Mouse (Mus musculus): ENCODE data around the gene Dpp6. TPM values are rescaled to one million over a fixed set of nuclear protein-coding genes. Genes with fewer than 3 reads are reported as not detected.

The Dpp6 gene
- polyA plus RNA-seq, 1 experiment from 2014 or later, result 51.6 TPM

GRCm38 (mm10) chr5:27168550-27168949 is 351.5 kb downstream of the Dpp6 start:
- Histone ChIP-seq H3K4me3 (no peak overlapping the region), H3K4me1 (replicated peaks) (no peaks in the 10 kb centered on the region), H3K27me3 (no peaks in the 10 kb centered on the region), H3K36me3 (no peaks in the 10 kb centered on the region), H3K9ac (no peak overlapping the region), H3K9me3 (no peaks in the 10 kb centered on the region), H3K27ac (replicated peaks) (no peak overlapping the region), H3K4me2 (no peak overlapping the region)
- no peak for ATAC-seq (ENCODE audit: low read depth)
- 77% methylated on average over 1 of the region's 1 CpGs for WGBS

- no peaks in the 10 kb centered on the region for H3K9me3 ChIP-seq
- H3K9ac ChIP-seq, result no peak overlapping the region
- no peak overlapping the region for H3K4me2 ChIP-seq
- WGBS, result 89% methylated on average over 4 of the region's 4 CpGs
- H3K27me3 ChIP-seq, result no peaks in the 10 kb centered on the region
- no peak for ATAC-seq (ENCODE audit: low read depth)
- H3K27ac ChIP-seq (replicated peaks), result no peak overlapping the region
- H3K4me3 ChIP-seq, result no peak overlapping the region
- no peaks in the 10 kb centered on the region for H3K36me3 ChIP-seq
- H3K4me1 ChIP-seq (replicated peaks), result no peaks in the 10 kb centered on the region
These were observed 368.0 kb downstream of the Dpp6 start for GRCm38 (mm10) chr5:27184963-27185362.

DNA sequence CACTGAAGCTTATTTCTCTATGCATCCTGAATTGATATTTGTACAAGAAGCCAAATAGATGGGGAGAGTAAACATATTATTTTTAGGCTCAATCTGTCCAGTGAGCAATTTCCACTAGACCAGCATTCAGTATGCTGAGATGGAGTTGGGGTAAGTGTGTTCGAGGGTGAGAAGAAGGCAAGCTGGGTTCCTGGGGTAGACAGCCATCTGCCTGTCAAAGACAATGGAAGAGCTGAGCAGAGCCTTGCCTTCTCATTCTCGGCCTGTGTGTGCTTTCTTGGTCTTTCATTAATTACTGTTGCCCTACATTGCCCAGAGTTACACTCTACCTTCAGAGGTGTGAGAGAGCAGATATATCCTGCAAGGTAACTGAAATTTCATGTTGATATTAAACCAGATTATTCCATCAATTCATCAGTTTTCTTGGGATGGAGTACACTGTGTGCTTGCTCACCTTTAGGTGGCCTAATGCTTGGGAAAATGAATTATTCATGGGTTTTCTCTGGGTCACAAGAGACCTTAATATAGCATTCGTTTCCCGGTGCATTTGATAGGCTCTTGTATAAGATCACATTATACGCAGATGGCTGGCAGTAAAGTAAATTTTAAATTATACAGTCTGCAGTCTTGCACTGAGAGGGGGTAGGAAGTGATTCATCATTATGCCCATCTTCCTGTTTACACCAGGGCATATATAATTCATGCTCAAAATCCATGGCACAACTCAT is 374.4 kb downstream of the Dpp6 start:
- no peak overlapping the region for H3K9ac ChIP-seq
- no peaks in the 10 kb centered on the region for H3K27me3 ChIP-seq
- H3K4me3 ChIP-seq, result no peak overlapping the region
- H3K4me2 ChIP-seq, result no peak overlapping the region
- peaks cover 10% of the 10 kb centered on the region for H3K4me1 ChIP-seq (replicated peaks)
- no peaks in the 10 kb centered on the region for H3K36me3 ChIP-seq
- ATAC-seq (ENCODE audit: low read depth), result peak; percentile 77
- H3K27ac ChIP-seq (replicated peaks), result peak overlapping the region; percentile 42; the same call in 1 of the 2 replicates
- WGBS, result 47% methylated on average over 5 of the region's 5 CpGs
- H3K9me3 ChIP-seq, result no peaks in the 10 kb centered on the region

DNA sequence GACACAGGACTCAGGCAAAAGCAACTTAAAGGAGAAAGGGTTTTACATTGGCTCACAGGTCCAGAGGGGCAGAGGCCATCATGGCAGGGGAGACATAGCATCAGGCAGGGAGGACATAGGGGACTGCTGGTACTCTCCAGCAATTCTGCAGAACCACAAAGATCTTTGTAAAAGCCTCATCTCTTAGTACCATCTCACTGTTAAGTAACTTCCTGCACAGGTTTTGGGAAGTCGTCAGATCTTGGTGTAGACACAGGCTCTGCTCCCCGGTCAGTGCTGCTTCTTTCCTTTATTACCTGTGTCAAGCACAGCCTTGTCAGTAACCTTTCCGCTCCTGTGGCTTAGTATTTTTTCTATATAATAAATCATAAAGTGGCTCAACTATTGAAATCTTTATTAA is 377.2 kb downstream of the Dpp6 start:
- Histone ChIP-seq H3K9me3 (no peaks in the 10 kb centered on the region), H3K4me3 (no peak overlapping the region), H3K27ac (replicated peaks) (no peak overlapping the region), H3K4me2 (no peak overlapping the region), H3K36me3 (no peaks in the 10 kb centered on the region), H3K27me3 (no peaks in the 10 kb centered on the region), H3K4me1 (replicated peaks) (peaks cover 10% of the 10 kb centered on the region), H3K9ac (no peak overlapping the region)
- WGBS, result 91% methylated on average over 3 of the region's 3 CpGs
- no peak for ATAC-seq (ENCODE audit: low read depth)

DNA sequence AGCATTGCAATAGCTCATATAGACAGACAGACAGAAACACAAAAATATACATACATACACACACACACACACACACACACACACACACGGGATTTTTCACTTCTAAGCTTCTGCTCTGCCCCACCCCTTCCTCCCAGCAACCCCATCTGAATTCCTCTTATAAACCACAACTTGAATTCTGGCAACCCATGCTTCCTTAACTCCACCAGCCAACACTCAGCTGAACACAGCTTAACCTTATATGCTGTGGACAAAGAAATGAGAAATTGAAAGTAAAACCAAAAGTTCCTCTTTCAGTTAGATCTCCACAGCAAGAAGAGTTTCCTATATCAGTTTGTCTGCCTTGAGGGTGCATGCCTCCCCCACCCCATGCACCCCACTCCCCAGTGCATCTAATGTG is 378.0 kb downstream of the Dpp6 start:
- 71% methylated on average over 1 of the region's 1 CpGs for WGBS
- no peak overlapping the region for H3K4me2 ChIP-seq

GRCm38 (mm10) chr5:27200581-27201341 is 383.8 kb downstream of the Dpp6 start:
- H3K27ac ChIP-seq (replicated peaks), result no peak overlapping the region
- H3K9ac ChIP-seq, result no peak overlapping the region
- 50% methylated on average over 2 of the region's 2 CpGs for WGBS
- H3K27me3 ChIP-seq, result no peaks in the 10 kb centered on the region
- no peak for ATAC-seq (ENCODE audit: low read depth)
- H3K36me3 ChIP-seq, result no peaks in the 10 kb centered on the region
- H3K4me1 ChIP-seq (replicated peaks), result no peaks in the 10 kb centered on the region
- H3K9me3 ChIP-seq, result no peaks in the 10 kb centered on the region
- H3K4me3 ChIP-seq, result no peak overlapping the region
- H3K4me2 ChIP-seq, result no peak overlapping the region

More for the DNA sequence above, 378.0 kb downstream of the Dpp6 start:
- Histone ChIP-seq H3K36me3 (no peaks in the 10 kb centered on the region), H3K27ac (replicated peaks) (no peak overlapping the region), H3K4me1 (replicated peaks) (peaks cover 10% of the 10 kb centered on the region), H3K27me3 (no peaks in the 10 kb centered on the region), H3K4me3 (no peak overlapping the region), H3K9me3 (no peaks in the 10 kb centered on the region), H3K9ac (no peak overlapping the region)
- ATAC-seq (ENCODE audit: low read depth), result no peak

DNA sequence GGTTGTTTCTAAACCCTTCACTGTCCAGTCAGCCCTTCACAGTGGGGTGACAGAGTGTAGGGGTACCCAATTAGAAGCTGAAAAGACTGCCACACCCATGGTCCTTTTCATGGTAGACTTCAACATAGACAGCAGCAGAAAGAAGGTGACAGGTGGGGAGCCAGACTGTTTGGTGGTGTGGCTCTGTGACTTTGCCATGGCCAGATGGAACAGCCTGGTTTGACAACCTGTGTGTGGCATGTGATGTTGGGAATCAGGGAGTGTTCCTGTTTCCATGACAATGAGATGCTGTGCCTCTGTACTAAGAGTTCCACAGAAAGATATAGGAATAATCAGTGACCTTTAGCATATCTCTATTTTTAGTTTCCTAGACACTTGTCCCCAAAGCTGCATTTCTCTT is 386.1 kb downstream of the Dpp6 start:
- no peak for ATAC-seq (ENCODE audit: low read depth)
- no peak overlapping the region for H3K27ac ChIP-seq (replicated peaks)
- no peaks in the 10 kb centered on the region for H3K27me3 ChIP-seq
- H3K9me3 ChIP-seq, result no peaks in the 10 kb centered on the region
- H3K9ac ChIP-seq, result no peak overlapping the region
- H3K36me3 ChIP-seq, result no peaks in the 10 kb centered on the region
- H3K4me1 ChIP-seq (replicated peaks), result no peaks in the 10 kb centered on the region
- no peak overlapping the region for H3K4me2 ChIP-seq
- no peak overlapping the region for H3K4me3 ChIP-seq

DNA sequence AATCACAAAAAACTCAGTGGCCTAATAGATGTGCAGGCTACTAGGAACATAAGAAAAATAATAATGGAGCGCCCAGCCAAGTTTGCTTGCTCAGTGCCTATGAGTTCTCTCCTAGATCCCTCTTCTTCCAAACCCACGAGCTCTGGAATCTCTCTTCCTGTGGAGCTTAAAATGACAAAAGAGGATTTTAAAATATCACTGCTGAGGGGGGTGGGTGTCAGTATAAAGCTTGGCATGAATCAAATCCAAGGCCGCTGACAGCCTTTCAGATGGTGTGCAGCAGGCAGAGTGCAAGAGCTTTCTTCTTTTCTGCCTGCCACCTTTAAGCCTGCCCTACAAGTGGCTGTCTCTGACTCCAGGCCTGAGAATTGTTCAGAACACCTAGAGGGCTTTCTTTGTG is 387.7 kb downstream of the Dpp6 start:
- H3K9ac ChIP-seq, result no peak overlapping the region
- no peak overlapping the region for H3K27ac ChIP-seq (replicated peaks)
- no peaks in the 10 kb centered on the region for H3K36me3 ChIP-seq
- H3K4me3 ChIP-seq, result no peak overlapping the region
- H3K4me2 ChIP-seq, result no peak overlapping the region
- ATAC-seq (ENCODE audit: low read depth), result no peak
- no peaks in the 10 kb centered on the region for H3K27me3 ChIP-seq
- H3K9me3 ChIP-seq, result no peaks in the 10 kb centered on the region
- no peaks in the 10 kb centered on the region for H3K4me1 ChIP-seq (replicated peaks)
- WGBS, result 72% methylated on average over 3 of the region's 3 CpGs

DNA sequence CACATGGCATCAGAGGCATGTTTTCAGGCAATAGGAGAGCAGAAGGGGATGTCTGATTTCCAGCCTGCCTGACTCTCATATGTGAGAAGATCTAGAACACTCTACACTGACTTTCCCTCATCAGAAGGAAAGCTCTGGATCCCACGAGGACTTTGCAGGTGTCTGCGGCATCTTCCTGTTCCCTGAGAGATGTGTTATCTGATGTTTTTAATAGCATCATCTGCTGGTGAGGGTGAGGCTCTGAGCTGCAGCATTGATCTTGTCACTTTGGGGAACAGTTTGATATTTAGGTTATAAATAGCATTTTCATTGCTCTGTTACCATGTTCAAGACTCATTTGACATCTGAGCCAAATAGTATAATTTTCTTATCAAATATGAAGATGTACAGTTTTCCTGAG is 388.8 kb downstream of the Dpp6 start:
- no peak for ATAC-seq (ENCODE audit: low read depth)
- H3K4me1 ChIP-seq (replicated peaks), result no peaks in the 10 kb centered on the region
- no peak overlapping the region for H3K9ac ChIP-seq
- no peaks in the 10 kb centered on the region for H3K27me3 ChIP-seq
- WGBS, result 93% methylated on average over 2 of the region's 2 CpGs
- H3K36me3 ChIP-seq, result no peaks in the 10 kb centered on the region
- no peaks in the 10 kb centered on the region for H3K9me3 ChIP-seq
- H3K4me3 ChIP-seq, result no peak overlapping the region
- no peak overlapping the region for H3K27ac ChIP-seq (replicated peaks)
- H3K4me2 ChIP-seq, result no peak overlapping the region

DNA sequence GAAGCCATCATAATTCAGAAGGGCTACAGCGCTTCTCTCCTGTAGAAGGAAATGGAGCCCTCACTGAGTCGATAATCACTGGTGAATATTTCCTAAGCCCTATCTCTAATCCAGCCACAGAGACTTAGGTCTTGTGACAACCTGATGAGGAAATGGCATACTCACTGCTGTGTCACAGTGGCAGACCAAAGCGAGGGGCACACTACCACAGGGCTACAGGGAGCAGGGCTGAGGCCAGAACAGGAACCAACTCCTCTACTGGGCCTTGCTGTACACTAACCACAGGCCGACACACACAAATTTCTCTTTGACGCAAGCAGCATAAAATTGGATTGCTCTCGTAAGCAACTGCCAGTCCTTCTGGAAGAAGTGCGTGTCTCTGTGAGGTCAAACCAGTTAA is 389.2 kb downstream of the Dpp6 start:
- Histone ChIP-seq H3K9me3 (no peaks in the 10 kb centered on the region), H3K4me2 (no peak overlapping the region), H3K27ac (replicated peaks) (no peak overlapping the region), H3K27me3 (no peaks in the 10 kb centered on the region), H3K36me3 (no peaks in the 10 kb centered on the region), H3K4me3 (no peak overlapping the region), H3K9ac (no peak overlapping the region), H3K4me1 (replicated peaks) (no peaks in the 10 kb centered on the region)
- ATAC-seq (ENCODE audit: low read depth), result no peak
- 92% methylated on average over 7 of the region's 7 CpGs for WGBS

GRCm38 (mm10) chr5:27220116-27220515 is 403.1 kb downstream of the Dpp6 start:
- no peak overlapping the region for H3K4me3 ChIP-seq
- WGBS, result 70% methylated on average over 2 of the region's 2 CpGs
- H3K9me3 ChIP-seq, result no peaks in the 10 kb centered on the region
- H3K4me2 ChIP-seq, result no peak overlapping the region
- H3K9ac ChIP-seq, result no peak overlapping the region
- ATAC-seq (ENCODE audit: low read depth), result no peak
- H3K27ac ChIP-seq (replicated peaks), result no peak overlapping the region
- no peaks in the 10 kb centered on the region for H3K4me1 ChIP-seq (replicated peaks)
- H3K27me3 ChIP-seq, result no peaks in the 10 kb centered on the region
- no peaks in the 10 kb centered on the region for H3K36me3 ChIP-seq

- no peak overlapping the region for H3K9ac ChIP-seq
- H3K36me3 ChIP-seq, result no peaks in the 10 kb centered on the region
- no peak overlapping the region for H3K27ac ChIP-seq (replicated peaks)
- WGBS, result 72% methylated on average over 3 of the region's 3 CpGs
- no peak overlapping the region for H3K4me3 ChIP-seq
- H3K9me3 ChIP-seq, result no peaks in the 10 kb centered on the region
- ATAC-seq (ENCODE audit: low read depth), result no peak
- H3K4me1 ChIP-seq (replicated peaks), result 0 out of 2 replicates have a peak, but pooled peaks cover 3% of the 10 kb centered on the region
- H3K27me3 ChIP-seq, result no peaks in the 10 kb centered on the region
- H3K4me2 ChIP-seq, result no peak overlapping the region
These were observed 425.1 kb downstream of the Dpp6 start for GRCm38 (mm10) chr5:27242078-27242477.
